Mouse (Mus musculus): ENCODE data around the gene Fermt1. TPM values are rescaled to one million over a fixed set of nuclear protein-coding genes. Genes with fewer than 3 reads are reported as not detected.

The Fermt1 gene
- polyA plus RNA-seq, 1 experiment from 2014 or later = 3.2 TPM

DNA sequence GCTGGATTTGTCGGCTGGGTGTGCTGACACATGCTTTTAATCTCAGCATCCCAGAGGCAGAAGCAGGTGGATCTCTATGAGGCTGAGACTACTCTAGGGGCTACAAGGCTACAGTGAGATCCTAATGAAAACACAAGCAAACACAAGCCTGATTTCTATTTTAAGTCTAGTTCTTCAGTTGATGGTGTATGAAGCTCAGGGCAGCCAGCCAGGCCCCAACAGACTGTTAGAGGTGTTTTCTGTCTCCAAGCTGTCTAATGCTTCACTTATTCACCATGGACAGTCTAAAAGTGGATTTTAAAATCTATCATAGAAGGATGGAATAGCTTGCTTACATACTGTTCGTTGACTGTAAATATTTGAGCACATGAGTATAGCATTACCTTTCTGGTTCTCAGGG lies 84.2 kb downstream of the Fermt1 start:
- Histone ChIP-seq H3K27me3 (ENCODE audit: control insufficient read depth, insufficient read depth, low read length) (no peaks in the 10 kb centered on the region), H3K36me3 (ENCODE audit: control insufficient read depth, insufficient read depth, low read length) (no peaks in the 10 kb centered on the region), H3K27ac (ENCODE audit: low read depth, low read length) (no peak overlapping the region), H3K4me3 (ENCODE audit: low read depth, low read length) (no peak overlapping the region), H3K4me1 (replicated peaks; ENCODE audit: control insufficient read depth, insufficient read depth, low read length) (no peaks in the 10 kb centered on the region), H3K9ac (ENCODE audit: low read length) (no peak overlapping the region), H3K9me3 (ENCODE audit: control insufficient read depth, low read length) (no peaks in the 10 kb centered on the region), H3K4me2 (ENCODE audit: low read depth, low read length, severe bottlenecking) (no peak overlapping the region)
- ATAC-seq (replicated peaks; ENCODE audit: low FRiP score) (no peak), DNase-seq (ENCODE audit: low spot score) (no peak)
- 95% methylated on average over 2 of the region's 2 CpGs for WGBS

DNA sequence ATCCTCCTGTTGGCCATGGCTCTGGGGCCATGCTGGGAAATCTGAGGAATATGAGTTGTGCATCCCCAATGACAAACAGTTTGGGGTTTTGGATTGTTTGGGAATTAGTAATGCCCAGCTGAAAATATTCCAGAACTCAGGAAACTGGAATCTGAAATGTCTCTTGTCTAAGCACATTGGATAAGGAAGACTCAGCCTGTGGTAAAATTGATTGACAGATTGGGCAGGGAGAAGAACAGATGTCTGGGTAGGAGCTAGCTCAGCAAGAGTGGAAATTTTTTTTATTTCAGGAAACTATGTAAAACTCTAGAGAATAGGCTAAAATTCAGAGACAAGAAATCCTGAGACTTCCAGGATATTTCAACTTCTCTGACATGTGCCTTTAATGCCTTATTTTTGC lies 85.3 kb downstream of the Fermt1 start:
- H3K4me1 ChIP-seq (replicated peaks; ENCODE audit: control insufficient read depth, insufficient read depth, low read length) = no peaks in the 10 kb centered on the region
- no peak overlapping the region for H3K4me3 ChIP-seq (ENCODE audit: low read depth, low read length)
- no peaks in the 10 kb centered on the region for H3K27me3 ChIP-seq (ENCODE audit: control insufficient read depth, insufficient read depth, low read length)
- no peaks in the 10 kb centered on the region for H3K36me3 ChIP-seq (ENCODE audit: control insufficient read depth, insufficient read depth, low read length)
- no peak overlapping the region for H3K27ac ChIP-seq (ENCODE audit: low read depth, low read length)
- no peak overlapping the region for H3K9ac ChIP-seq (ENCODE audit: low read length)
- DNase-seq (ENCODE audit: low spot score) (no peak), ATAC-seq (replicated peaks; ENCODE audit: low FRiP score) (no peak)
- H3K4me2 ChIP-seq (ENCODE audit: low read depth, low read length, severe bottlenecking) = no peak overlapping the region
- no peaks in the 10 kb centered on the region for H3K9me3 ChIP-seq (ENCODE audit: control insufficient read depth, low read length)

GRCm38 (mm10) chr2:132856333-132856732 lies 89.4 kb downstream of the Fermt1 start:
- no peak overlapping the region for H3K4me3 ChIP-seq (ENCODE audit: low read depth, low read length)
- WGBS = 80% methylated on average over 5 of the region's 5 CpGs
- DNase-seq (ENCODE audit: low spot score) (no peak), ATAC-seq (replicated peaks; ENCODE audit: low FRiP score) (no peak)
- H3K9me3 ChIP-seq (ENCODE audit: control insufficient read depth, low read length) = no peaks in the 10 kb centered on the region
- H3K36me3 ChIP-seq (ENCODE audit: control insufficient read depth, insufficient read depth, low read length) = no peaks in the 10 kb centered on the region
- no peak overlapping the region for H3K27ac ChIP-seq (ENCODE audit: low read depth, low read length)
- H3K27me3 ChIP-seq (ENCODE audit: control insufficient read depth, insufficient read depth, low read length) = no peaks in the 10 kb centered on the region
- no peak overlapping the region for H3K4me2 ChIP-seq (ENCODE audit: low read depth, low read length, severe bottlenecking)
- no peak overlapping the region for H3K9ac ChIP-seq (ENCODE audit: low read length)
- H3K4me1 ChIP-seq (replicated peaks; ENCODE audit: control insufficient read depth, insufficient read depth, low read length) = no peaks in the 10 kb centered on the region

Other genes with a start within 250 kb of the Fermt1 start
- 5.9 TPM in 2 replicates for gene Chgb, start 164.6 kb downstream of the Fermt1 start, polyA plus RNA-seq (2014; fragmentation: Nextera tagmentation; extraction: Ambion mirVana)
- 37.4 and 37.9 TPM in 2 replicates for gene Trmt6, start 129.9 kb downstream of the Fermt1 start, polyA plus RNA-seq (2014; fragmentation: Nextera tagmentation; extraction: Ambion mirVana)
- 28.6 and 32.4 TPM in 2 replicates for gene Mcm8, start 129.8 kb downstream of the Fermt1 start, polyA plus RNA-seq (2014; fragmentation: Nextera tagmentation; extraction: Ambion mirVana)
- gene Crls1, start 99.2 kb downstream of the Fermt1 start, polyA plus RNA-seq (2014; fragmentation: Nextera tagmentation; extraction: Ambion mirVana) = 26.9 and 29.7 TPM in 2 replicates
- 0.24 and 0.44 TPM in 2 replicates for gene Lrrn4, start 65.0 kb downstream of the Fermt1 start, polyA plus RNA-seq (2014; fragmentation: Nextera tagmentation; extraction: Ambion mirVana)

Measured in forebrain, embryonic 11.5 days (tissue).